Mouse (Mus musculus) G1E (cell line): ENCODE results near the gene Tenm2.

Experiments
- CTCF ChIP-seq: IDR thresholded peaks from 2 replicates; pipeline ENCODE4 v1.5.1; 2012; ENCODE audit warnings: low read depth, low read length, inconsistent platforms, mixed read lengths
- GATA2 ChIP-seq: IDR thresholded peaks from 2 replicates; pipeline ENCODE4 v1.6.1; 2012; ENCODE audit warnings: low read depth, low read length, inconsistent platforms, borderline replicate concordance
- POLR2AphosphoS5 ChIP-seq: IDR thresholded peaks from 2 replicates; pipeline ENCODE4 v1.6.1; 2012; ENCODE audit warnings: low read depth, low read length, inconsistent platforms; ENCODE audit not compliant: insufficient replicate concordance
- TAL1 ChIP-seq: conservative IDR thresholded peaks from 2 replicates; pipeline ENCODE4 v1.6.1; 2012; ENCODE audit warnings: low read depth, low read length, inconsistent platforms, mixed read lengths

GRCm38 (mm10) chr11:36054323-36054722 is 1181.4 kb downstream of the Tenm2 start:
- TF ChIP-seq CTCF, result no peak
- no peak for TF ChIP-seq TAL1
- no peak for TF ChIP-seq POLR2AphosphoS5
- no peak for TF ChIP-seq GATA2
